Mouse (Mus musculus) right cerebral cortex, postnatal 14 days (tissue): ENCODE data around the gene Pym1.

Source experiments
- DNase-seq: peaks from one replicate; pipeline ENCODE4 v3.0.0; 2022

Pym1 gene

DNA sequence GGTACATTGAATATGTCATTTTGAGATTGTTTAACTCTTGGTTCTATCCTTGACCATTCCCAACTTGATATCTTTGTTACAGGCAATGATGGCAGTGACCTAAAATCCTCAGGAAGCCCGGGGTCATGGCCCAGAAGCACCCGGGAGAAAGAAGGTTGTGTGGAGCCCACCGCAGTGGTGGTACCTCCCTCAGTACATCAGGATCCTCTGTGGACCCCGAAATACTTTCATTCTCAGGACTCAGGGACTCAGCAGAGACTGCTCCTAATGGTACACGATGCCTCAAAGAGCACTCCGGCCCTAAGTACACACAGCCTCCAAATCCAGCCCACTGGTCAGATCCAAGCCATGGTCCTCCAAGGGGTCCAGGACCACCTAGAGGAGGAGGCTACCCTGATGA is 58.4 kb downstream of the Pym1 start:
- no peak for DNase-seq

DNA sequence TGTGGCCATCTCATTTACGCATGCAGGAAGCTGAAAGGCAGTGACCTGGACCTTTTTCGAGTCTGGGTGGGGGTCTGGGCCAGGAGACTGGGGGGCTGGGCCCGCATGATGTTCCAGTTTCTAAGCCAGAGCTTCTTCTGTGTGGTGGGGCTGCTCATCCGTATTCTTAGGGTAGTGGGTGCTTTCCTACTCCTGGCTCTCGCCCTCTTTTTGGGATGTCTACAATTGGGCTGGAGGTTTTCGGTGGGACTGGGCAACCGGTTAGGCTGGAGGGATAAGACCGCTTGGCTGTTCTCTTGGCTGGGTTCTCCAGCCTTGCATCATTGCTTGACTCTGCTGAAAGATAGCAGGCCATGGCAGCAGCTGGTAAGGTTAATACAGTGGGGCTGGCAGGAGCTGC is 59.3 kb downstream of the Pym1 start:
- DNase-seq, result no peak
